Mouse (Mus musculus): ENCODE measurements around the gene Fubp1.

DNA sequence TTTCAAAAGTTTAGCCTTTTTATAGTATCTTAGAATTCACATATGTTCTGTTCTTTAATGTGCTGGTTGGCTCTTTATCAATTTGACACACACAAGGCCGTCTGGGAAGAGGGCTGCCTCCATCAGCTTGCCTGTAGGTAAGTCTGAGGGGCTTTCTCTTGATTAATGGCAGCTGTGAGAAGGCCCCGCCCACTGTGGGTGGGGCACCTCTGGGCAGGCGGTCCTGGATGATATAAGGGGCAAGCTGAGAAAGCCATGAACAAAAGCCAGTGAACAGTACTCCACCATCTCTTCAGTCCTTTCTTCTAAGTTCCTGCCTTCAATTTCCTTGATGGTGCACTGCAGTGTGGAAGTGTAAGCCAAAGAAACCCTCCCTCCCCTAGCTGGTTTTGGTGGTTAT lies 71.9 kb downstream of the Fubp1 start:
- no peak for TF ChIP-seq CTCF (IDR thresholded peaks at IDR 0.05; ENCODE audit: extremely low read depth, insufficient read depth, low read length)
- TF ChIP-seq POLR2A (IDR thresholded peaks at IDR 0.05; ENCODE audit: extremely low read depth, insufficient read depth, low read length) = no peak
